27 mouse cellular contexts compared by ENCODE assay signal in genomic region chr6:129316463-129316862, GRCm38 (mm10). TPM values are rescaled to one million over a fixed set of nuclear protein-coding genes. Genes with fewer than 3 reads are reported as not detected.
DNase-seq lines count a peak whose midpoint lies in the region; ATAC-seq and TF ChIP-seq lines count a peak whose summit lies in the region.
"Had no signal": no experiment of that assay in that cellular context is flagged by ENCODE, and none has a peak within 500 bp of the region (broad histone marks: within the 10 kb centered on the region; RNA-seq: fewer than 3 reads in every experiment).

No protein-coding gene starts in this region.

- peak; percentile 8 for DNase-seq in 416B (ENCODE audit: low read depth)
- no peak for DNase-seq in CH12.LX (ENCODE audit: extremely low read depth)
- no peak for DNase-seq in thymus, adult 2 months
- no peak for DNase-seq in right cerebral cortex, adult 2 months (ENCODE audit: low spot score in 2 of 2)
- no peak for DNase-seq in kidney, postnatal 10 days
- DNase-seq: adrenal gland, adult 2 months; adrenal gland, postnatal 36 days; cerebellum, adult 11 months; cerebellum, adult 8-10 months; cerebellum, postnatal 14 days; gastrocnemius, postnatal 10 days; heart, adult 2 months; heart, postnatal 14 days had no signal

- H3K27me3 ChIP-seq in CH12.LX (replicated peaks), result no peaks in the 10 kb centered on the region
- no peaks in the 10 kb centered on the region for H3K27me3 ChIP-seq in thymus, adult 2 months (ENCODE audit: control insufficient read depth, insufficient read depth, low read length)
- H3K27me3 ChIP-seq: embryonic facial prominence, embryonic 12.5 days; heart, embryonic 15.5 days had no signal

- TF ChIP-seq RAD21 in CH12.LX (IDR thresholded peaks at IDR 0.05; ENCODE audit: low read depth, low read length), result no peak

- no peaks in the 10 kb centered on the region for H3K36me3 ChIP-seq in CH12.LX (replicated peaks in 1 of 2; ENCODE audit: control insufficient read depth in 1 of 2, insufficient read depth in 1 of 2, low read length in 1 of 2)
- H3K36me3 ChIP-seq in thymus, adult 2 months (ENCODE audit: control insufficient read depth, insufficient read depth, low read length), result no peaks in the 10 kb centered on the region
- H3K36me3 ChIP-seq: embryonic facial prominence, embryonic 12.5 days; heart, embryonic 15.5 days; hindbrain, embryonic 10.5 days had no signal

- no peaks in the 10 kb centered on the region for H3K9me3 ChIP-seq in CH12.LX (replicated peaks; ENCODE audit: low read length)
- H3K9me3 ChIP-seq: embryonic facial prominence, embryonic 12.5 days; heart, embryonic 15.5 days; hindbrain, embryonic 10.5 days had no signal

- H3K4me3 ChIP-seq in CH12.LX (replicated peaks in 1 of 3; ENCODE audit: low read depth in 2 of 3, low read length in 2 of 3, poor library complexity in 1 of 3), result no peak overlapping the region
- H3K4me3 ChIP-seq in thymus, adult 2 months (ENCODE audit: control insufficient read depth, insufficient read depth, low read length), result no peak overlapping the region
- H3K4me3 ChIP-seq: embryonic facial prominence, embryonic 12.5 days; heart, adult 2 months; heart, embryonic 15.5 days; hindbrain, embryonic 10.5 days had no signal

- H3K4me2 ChIP-seq in CH12.LX (ENCODE audit: insufficient read depth, low read depth, poor library complexity, severe bottlenecking), result peak overlapping the region; percentile 98
- H3K4me2 ChIP-seq: embryonic facial prominence, embryonic 12.5 days; heart, embryonic 11.5 days; heart, embryonic 15.5 days; hindbrain, embryonic 14.5 days had no signal

- TF ChIP-seq EP300 in CH12.LX (IDR thresholded peaks at IDR 0.05; ENCODE audit: low read length), result peak; percentile 32; the same call in 1 of the 2 replicates

- 73% methylated on average over 2 of the region's 2 CpGs for WGBS in thymus, adult 2 months

- H3K4me1 ChIP-seq in CH12.LX (ENCODE audit: control insufficient read depth in 1 of 2, insufficient read depth in 2 of 2), result peaks cover 12 to 78% of the 10 kb centered on the region in 2 experiments; a peak in 3 of 4 replicates
- H3K4me1 ChIP-seq in thymus, adult 2 months (replicated peaks; ENCODE audit: control insufficient read depth, insufficient read depth, low read length), result peaks cover 3% of the 10 kb centered on the region
- H3K4me1 ChIP-seq: embryonic facial prominence, embryonic 12.5 days; heart, embryonic 15.5 days; hindbrain, embryonic 10.5 days had no signal

- TF ChIP-seq CTCF in CH12.LX (conservative IDR thresholded peaks at IDR 0.05 in 1 of 2, IDR thresholded peaks at IDR 0.05 in 1 of 2; ENCODE audit: low read depth in 2 of 2, low read length in 2 of 2), result no peak
- TF ChIP-seq CTCF in thymus, adult 2 months (IDR thresholded peaks at IDR 0.05; ENCODE audit: borderline replicate concordance, control insufficient read depth, extremely low read depth, insufficient read depth, low read length, poor library complexity), result no peak

- peak overlapping the region; percentile 87 for H3K27ac ChIP-seq in CH12.LX (ENCODE audit: insufficient read depth, low read depth)
- H3K27ac ChIP-seq in thymus, adult 2 months (ENCODE audit: control insufficient read depth, insufficient read depth, low read length), result no peak overlapping the region
- H3K27ac ChIP-seq: embryonic facial prominence, embryonic 12.5 days; heart, adult 2 months; heart, embryonic 15.5 days; hindbrain, embryonic 10.5 days; hindbrain, embryonic 14.5 days had no signal

- 0 out of 2 replicates have a peak, but pooled peaks have one; percentile 4 for ATAC-seq in common myeloid progenitor, adult 5-6 weeks (replicated peaks; ENCODE audit: low read depth, poor library complexity, severe bottlenecking)
- ATAC-seq in inflammation-experienced regulatory T-cells, adult 6 months, result peak; percentile 41
- ATAC-seq: forebrain, embryonic 16.5 days; Patski had no signal

- dilution Hi-C loops in CH12.LX (cut with MboI; ENCODE audit: extremely low pct_ligation_motif_present, extremely low pct_unique_long_range_greater_than_20kb, low sequenced_read_pairs), result no loop called here

- H3K9ac ChIP-seq in CH12.LX (ENCODE audit: insufficient read depth, low read depth), result peak overlapping the region; percentile 90
- H3K9ac ChIP-seq: embryonic facial prominence, embryonic 12.5 days; heart, embryonic 15.5 days; hindbrain, embryonic 14.5 days had no signal

- H3K79me2 ChIP-seq in CH12.LX (replicated peaks; ENCODE audit: control insufficient read depth, extremely low read depth, insufficient read depth, poor library complexity, severe bottlenecking), result 0 out of 2 replicates have a peak, but pooled peaks cover 4% of the 10 kb centered on the region

- in situ Hi-C loops in CH12.LX (cut with MboI; ENCODE audit: low pct_ligation_motif_present, low pct_unique_long_range_greater_than_20kb, low sequenced_read_pairs), result loop anchor here (5.0 kb wide), 1 partner anchor 49 kb away; no protein-coding TSS in a partner anchor

- no peak for TF ChIP-seq POLR2A in CH12.LX (IDR thresholded peaks at IDR 0.05; ENCODE audit: low read depth, low read length)
- no peak for TF ChIP-seq POLR2A in thymus, adult 2 months (IDR thresholded peaks at IDR 0.05; ENCODE audit: control insufficient read depth, extremely low read depth, insufficient read depth, low read length, poor library complexity)

TF ChIP-seq in CH12.LX, 34 proteins besides CTCF, POLR2A, EP300 and RAD21:
- TF ChIP-seq BHLHE40 (IDR thresholded peaks at IDR 0.05; ENCODE audit: low read depth, low read length), result no peak
- TF ChIP-seq TCF12 (IDR thresholded peaks at IDR 0.05; ENCODE audit: low read depth, low read length), result 0 out of 2 replicates have a peak, but pooled peaks have one; percentile 10

RNA-seq across cellular contexts. Expression of gene 4922502D21Rik, which starts 15.1 kb away (rescaled TPM):
- total RNA-seq in CH12.LX (2012; rRNA removed), result 2.0 and 2.8 TPM in 2 replicates
- 0.23 and 0.42 TPM in 2 replicates for total RNA-seq in CH12.LX (2014; rRNA removed)
- 0.46 and 0.61 TPM in 2 replicates for polyA plus RNA-seq in CH12.LX (2012; ENCODE audit: insufficient read length, low read depth)
- total RNA-seq in common myeloid progenitor, adult 5-6 weeks (2017), result 0.14 TPM in 1 of 2 replicates, not detected in the other
- polyA plus RNA-seq in inflammation-experienced regulatory T-cells, adult 6 months (2017; shearing (Covaris generic)), result not detected
- 0.10 and 0.15 TPM in 2 replicates for polyA plus RNA-seq in thymus, adult 2 months (2012; rRNA removed)
- total RNA-seq: adrenal gland, adult 2 months; adrenal gland, postnatal 36 days; gastrocnemius, postnatal 10 days; gastrocnemius, postnatal 4 days; heart, adult 2 months; heart, postnatal 14 days had no signal
- polyA plus RNA-seq: adrenal gland, adult 2 months; brain, embryonic 14.5 days; cortical plate, adult 2 months; embryonic facial prominence, embryonic 12.5 days; forebrain, embryonic 11.5 days; forebrain, embryonic 16.5 days; frontal cortex, adult 2 months; heart, embryonic 11.5 days; heart, embryonic 15.5 days; hindbrain, embryonic 10.5 days; Patski had no signal

RNA-seq across cellular contexts. Expression of gene Clec12a, which starts 26.0 kb away (rescaled TPM):
- total RNA-seq in CH12.LX (2012; rRNA removed), result 1.7 TPM in 2 replicates
- total RNA-seq in CH12.LX (2014; rRNA removed), result 11.9 and 12.6 TPM in 2 replicates
- polyA plus RNA-seq in CH12.LX (2012; ENCODE audit: insufficient read length, low read depth), result 6.5 and 8.0 TPM in 2 replicates
- 117 and 140 TPM in 2 replicates for total RNA-seq in common myeloid progenitor, adult 5-6 weeks (2017)
- 1 to 10 TPM in 1 of 3 experiments, not detected in 2; 2.0 TPM for polyA plus RNA-seq in inflammation-experienced regulatory T-cells, adult 6 months (2017; shearing (Covaris generic))
- 2.8 and 3.6 TPM in 2 replicates for polyA plus RNA-seq in thymus, adult 2 months (2012; rRNA removed)

RNA-seq across cellular contexts. Expression of gene Cd69, which starts 41.2 kb away (rescaled TPM):
- total RNA-seq in CH12.LX (2012; rRNA removed) (112 and 132 TPM in 2 replicates), CH12.LX (2014; rRNA removed) (229 and 269 TPM in 2 replicates)
- 71.2 and 71.3 TPM in 2 replicates for polyA plus RNA-seq in CH12.LX (2012; ENCODE audit: insufficient read length, low read depth)
- total RNA-seq in common myeloid progenitor, adult 5-6 weeks (2017), result 245 and 273 TPM in 2 replicates
- 100 to 1,000 TPM; 152 to 264 (median 175) TPM for polyA plus RNA-seq in inflammation-experienced regulatory T-cells, adult 6 months (2017; shearing (Covaris generic))
- polyA plus RNA-seq in thymus, adult 2 months (2012; rRNA removed), result 18.0 and 22.0 TPM in 2 replicates
- polyA plus RNA-seq: adrenal gland, adult 2 months; brain, embryonic 14.5 days; cortical plate, adult 2 months; embryonic facial prominence, embryonic 12.5 days; forebrain, embryonic 11.5 days; forebrain, embryonic 16.5 days; heart, embryonic 11.5 days; hindbrain, embryonic 10.5 days; hindbrain, embryonic 14.5 days; Patski had no signal
